Mouse (Mus musculus) erythroblast, adult 5-6 weeks (primary cell): Measurements from ENCODE around the gene Ltc4s. TPM values are rescaled to one million over a fixed set of nuclear protein-coding genes. Genes with fewer than 3 reads are reported as not detected.

ENCODE experiments used
- ATAC-seq: replicated peaks from 2 replicates; pipeline ENCODE4 v1.8.0; 2016; ENCODE audit warnings: moderate number of reproducible peaks, mild to moderate bottlenecking, moderate TSS enrichment, inconsistent platforms; ENCODE audit not compliant: poor library complexity, low FRiP score, severe bottlenecking
- total RNA-seq, 2 experiments: library from RNA; stranded (forward) in 1 of 2; stranded (reverse) in 1 of 2; fragments of 150-400 nt in 1 of 2; fragments of 200-764, 138-1000 nt in 1 of 2; gene quantifications; 2 replicates each; pipeline versions ENCODE4 v1.2.3 to v1.2.4; 2015 to 2017; ENCODE audit warnings: low replicate concordance in 2 of 2

Gene Ltc4s
- total RNA-seq, 2 experiments from 2014 or later = not detected

DNA sequence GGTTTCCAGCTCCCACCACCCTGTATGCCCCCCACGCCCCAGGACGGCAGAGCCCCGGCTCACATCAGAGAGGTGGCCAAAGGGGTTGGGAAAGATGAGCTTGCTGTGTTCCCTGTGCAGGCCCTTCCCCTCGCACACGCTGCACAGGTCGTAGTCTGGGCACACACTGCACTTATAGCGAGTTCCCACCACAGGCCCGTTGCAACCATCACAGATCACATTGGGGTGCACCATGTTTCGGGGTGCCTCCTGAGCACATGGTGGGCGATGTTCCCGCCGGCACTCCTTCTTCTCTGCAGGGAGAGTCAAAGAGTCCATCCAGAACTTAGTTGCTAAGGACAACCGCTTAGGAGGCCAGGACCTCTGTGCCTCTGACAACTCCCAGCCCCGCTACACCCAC lies 31.1 kb downstream of the Ltc4s start:
- ATAC-seq = no peak

DNA sequence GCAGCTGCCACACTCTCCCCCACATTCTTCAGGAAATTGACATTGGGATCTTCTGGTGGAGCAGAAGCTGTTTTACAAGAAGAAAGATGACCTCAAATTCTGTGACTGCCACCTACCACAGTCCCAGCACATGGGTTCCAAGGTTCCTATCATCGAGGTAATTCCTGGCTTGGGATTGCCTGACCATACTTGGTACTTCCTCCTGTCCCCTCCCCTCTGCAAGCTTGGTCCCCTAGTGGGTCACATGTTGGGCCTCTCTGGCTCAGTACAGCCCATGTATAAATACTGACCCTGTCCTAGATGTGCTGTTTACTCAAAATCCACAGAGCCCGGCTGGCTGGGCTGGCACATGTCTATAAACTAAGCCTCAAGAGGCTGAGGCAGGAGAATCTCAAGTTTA lies 32.4 kb downstream of the Ltc4s start:
- ATAC-seq = no peak

DNA sequence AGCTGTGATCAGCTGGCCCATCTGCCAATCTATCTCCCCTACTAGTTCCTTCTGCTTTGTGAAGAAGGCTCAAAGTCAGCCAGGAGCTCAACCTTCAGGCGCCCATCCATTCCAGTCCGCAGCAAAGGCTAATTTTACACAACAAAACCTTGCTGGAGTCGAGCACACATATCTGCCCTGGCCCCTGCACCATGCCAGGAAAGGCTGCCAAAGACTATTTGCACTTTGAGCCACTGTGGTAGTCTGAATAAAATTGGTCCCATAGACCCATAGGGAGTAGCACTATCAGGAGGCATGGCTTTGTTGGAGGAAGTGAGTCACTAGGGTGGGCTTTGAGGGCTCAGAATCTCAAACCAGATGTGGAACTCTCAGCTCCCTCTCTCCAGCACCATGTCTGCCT lies 33.0 kb downstream of the Ltc4s start:
- no peak for ATAC-seq

DNA sequence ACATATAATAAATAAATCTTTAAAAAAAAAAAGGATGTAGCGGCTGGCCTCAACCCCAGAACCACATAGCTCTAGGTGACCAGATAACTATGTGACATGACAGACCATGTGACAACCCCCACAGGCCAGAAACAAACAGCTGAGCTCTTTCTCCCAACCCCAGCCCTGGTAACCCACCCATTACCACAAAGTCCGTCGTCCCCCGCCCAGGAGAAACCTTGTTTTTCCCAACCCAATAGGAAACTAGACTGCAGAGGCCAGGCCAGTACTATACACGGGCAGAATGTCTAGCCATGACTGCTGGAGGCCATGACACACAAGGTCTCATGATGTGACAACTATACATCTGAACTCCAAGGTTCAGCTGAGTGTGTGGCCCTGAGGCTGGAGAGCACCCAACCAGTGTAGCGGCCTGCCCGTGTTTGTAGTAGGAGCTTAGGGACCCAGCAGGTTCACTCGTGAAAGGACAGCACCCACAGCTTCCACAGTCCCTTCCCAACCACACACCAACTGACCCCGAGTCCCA lies 35.1 kb downstream of the Ltc4s start:
- no peak for ATAC-seq

DNA sequence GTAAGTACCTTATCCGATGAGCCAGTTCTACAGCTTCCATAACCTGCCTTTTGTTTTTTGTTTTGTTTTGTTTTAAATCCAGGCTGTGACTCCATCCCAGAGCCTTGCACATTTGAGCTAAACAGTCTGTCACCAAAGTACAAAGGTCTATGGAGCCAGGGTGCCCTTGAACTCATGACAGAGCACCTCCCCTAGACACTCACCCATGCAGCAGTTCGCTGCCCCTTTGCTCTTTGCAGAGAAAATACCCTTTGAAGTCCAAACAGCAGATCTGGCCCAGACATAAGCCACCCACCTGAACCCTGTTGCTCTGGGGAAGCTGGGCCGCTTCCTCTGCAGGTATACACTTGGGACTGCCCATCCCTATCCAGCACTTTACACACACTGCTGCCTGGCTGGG lies 36.8 kb downstream of the Ltc4s start:
- no peak for ATAC-seq

DNA sequence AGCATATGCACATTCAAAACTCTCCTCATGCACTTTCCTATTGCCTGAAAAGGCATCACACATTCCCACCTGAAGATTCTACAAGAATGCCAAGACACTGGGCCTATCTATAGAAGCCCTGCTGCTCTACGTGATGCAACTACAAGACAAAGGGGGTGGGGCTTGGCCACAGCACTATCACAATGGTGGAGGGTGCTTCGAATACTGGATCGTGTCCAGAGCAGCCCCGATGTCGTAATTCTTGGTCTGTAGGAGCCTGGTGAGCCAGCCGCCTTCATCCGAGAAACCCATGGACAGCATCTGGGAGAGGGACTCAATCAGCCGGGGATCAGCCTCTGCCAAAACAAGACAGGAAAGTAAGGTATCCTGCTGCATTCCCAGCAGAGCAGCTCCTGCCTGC lies 37.8 kb downstream of the Ltc4s start:
- ATAC-seq = no peak

DNA sequence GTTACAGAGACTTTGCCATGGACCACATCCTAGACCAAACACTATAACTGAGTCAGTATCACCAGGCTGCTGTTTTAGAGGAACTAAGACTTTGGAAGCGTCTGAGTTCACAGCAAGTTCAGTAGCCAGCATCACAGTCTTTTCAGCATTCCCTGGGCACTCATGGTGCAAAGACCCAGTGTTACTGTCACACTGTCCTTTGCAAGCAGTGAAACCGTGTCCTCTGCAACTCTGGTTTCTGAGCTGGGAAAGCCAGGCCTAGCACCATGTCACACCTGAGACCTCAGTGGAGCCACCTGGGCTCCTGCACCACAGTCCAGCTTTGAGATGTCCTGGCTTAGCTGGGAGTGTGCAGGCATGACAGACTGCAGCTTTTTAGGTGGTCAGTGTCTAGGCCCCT lies 39.5 kb downstream of the Ltc4s start:
- ATAC-seq = no peak

DNA sequence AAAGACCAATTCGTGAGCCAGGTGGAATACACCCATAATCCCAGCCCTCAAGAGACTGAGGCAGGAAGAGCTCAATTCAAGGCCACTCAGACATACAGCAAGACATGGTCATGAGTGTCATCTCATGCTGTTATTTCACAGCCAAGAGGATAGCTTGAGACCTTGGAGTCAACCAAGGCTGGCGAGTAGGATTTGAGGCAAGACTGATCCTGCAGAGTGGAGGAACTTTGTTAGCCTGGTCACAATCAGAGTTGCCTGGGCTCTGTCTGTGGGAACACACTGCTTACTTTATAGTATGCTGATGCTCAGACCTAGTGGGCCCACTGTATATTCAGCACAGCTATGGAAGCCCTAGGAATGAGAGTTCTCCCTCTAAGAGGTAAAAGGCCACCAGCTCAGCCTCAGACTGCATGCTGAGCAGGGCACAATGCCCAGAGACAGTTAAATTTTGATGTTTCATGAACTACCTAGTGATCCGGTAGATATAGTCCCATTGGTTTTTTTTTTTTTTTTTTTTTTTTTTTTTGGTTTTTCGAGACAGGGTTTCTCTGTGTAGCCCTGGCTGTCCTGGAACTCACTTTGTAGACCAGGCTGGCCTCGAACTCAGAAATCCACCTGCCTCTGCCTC lies 40.1 kb downstream of the Ltc4s start:
- no peak for ATAC-seq

DNA sequence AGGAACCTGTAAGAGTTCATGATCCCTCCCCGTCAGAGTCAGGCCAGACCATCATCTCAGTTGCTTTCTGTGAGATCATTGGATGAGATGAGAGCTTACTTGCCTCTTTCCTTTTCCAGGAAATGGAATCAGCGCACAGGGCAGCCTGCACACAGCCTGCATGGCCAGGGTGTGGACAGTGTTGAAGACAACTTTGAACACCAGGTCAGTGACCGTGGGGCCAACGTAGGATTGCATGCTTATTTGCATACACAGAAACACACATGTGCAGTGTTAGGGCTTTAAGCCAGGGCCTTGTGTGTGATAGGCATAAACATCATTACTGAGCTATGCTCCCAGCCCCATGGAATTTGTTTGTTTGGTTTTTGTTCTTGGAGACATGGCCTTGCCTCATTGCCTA lies 40.9 kb downstream of the Ltc4s start:
- ATAC-seq = no peak

DNA sequence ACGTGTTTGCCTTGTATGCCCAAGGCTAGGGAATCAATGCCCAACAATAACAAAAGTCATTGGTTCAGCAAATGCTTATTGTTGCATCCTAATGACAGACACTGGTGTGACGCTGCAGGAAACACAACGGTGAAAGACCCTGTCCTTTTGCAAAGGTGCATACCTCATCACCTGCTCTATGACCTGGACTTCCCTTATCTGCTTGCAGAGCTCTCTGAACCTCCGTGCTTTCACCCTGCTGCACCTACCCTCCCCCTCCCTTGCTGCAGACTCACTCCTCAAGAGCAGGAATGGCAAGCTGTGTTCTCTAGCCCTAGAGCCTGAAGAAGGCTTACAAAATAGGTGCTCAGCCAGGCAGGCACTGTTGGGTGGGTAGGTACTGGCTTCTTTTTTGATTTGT lies 43.6 kb downstream of the Ltc4s start:
- no peak for ATAC-seq

DNA sequence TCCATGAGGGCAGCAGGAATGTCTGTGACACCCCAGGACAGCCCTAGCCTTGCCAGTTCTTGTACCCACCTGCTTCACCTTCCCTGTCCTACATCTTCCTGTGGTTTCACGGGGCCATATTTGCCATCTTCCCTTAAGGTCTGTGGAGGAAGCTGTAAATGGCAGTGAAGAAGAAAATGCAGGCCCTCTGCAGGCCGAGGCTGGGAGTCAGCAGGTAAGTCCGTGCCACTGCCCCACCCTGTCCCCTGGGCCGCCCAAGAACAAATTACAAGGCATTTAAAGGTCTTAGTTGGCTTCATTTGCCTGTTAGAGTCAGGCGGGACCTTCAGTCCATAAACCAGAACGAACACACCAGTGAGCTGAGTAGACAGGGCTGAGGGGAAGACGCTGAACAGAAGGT lies 44.3 kb downstream of the Ltc4s start:
- no peak for ATAC-seq

DNA sequence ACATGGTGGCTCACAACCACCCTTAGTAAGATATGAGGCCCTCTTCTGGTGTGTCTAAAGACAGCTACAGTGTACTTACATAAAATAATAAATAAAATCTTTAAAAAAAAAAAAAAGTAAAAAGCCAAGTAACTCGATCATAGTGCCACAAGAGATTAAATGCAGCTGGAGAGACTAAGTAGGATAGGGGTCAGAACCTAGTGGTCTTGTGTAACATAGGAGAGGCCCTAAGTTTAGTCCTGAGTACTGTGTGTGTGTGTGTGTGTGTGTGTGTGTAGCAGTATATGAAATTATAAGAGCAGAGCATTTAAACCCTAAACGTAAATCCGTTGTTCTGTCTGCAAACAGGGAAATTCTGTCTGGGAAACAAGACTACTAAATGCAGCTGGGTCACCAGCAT lies 46.1 kb downstream of the Ltc4s start:
- no peak for ATAC-seq

DNA sequence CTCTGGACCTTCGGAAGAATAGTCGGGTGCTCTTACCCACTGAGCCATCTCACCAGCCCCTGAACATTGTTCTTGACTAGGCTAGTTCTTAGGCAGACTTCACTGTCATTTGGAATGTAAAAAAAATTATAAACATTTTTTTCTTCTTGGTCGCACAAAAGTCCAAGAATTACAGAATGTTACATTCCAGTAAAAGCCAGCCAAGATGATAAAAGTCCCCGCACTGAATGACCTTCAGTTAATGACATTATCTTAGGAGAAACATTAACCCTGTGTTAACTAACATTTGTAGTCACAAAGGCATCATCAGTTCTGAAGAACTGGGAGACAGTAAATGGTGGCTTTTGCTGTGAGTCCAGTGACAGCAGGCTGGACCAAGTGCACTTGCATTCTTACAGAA lies 48.1 kb downstream of the Ltc4s start:
- ATAC-seq = no peak

DNA sequence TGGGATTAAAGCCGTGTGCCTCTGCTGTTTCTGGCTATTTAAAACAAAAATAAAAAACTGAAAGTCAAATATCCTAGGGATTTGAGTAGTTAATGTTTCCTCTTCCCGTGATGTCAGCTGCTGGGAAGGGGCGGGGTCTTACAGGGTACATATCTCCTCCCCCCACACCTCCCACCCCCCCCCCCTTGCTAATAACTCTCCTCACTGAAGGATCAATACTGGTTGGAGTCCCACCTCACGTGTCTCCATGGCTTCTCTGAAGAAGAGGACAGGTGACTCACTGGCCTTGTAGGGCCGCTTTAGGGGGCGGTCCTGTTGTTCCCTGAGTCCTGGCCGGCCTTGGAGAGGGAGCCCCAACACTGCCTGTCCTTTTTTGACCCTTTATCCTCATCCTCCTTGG lies 49.7 kb downstream of the Ltc4s start:
- no peak for ATAC-seq

Other genes with a start within 250 kb of the Ltc4s start
- gene Rnf130, start 213.3 kb downstream of the Ltc4s start, total RNA-seq (2015; ENCODE audit: low replicate concordance) = 78.8 and 84.9 TPM in 2 replicates
- gene Rnf130, start 213.3 kb downstream of the Ltc4s start, total RNA-seq (2017; ENCODE audit: low replicate concordance) = 45.4 and 63.6 TPM in 2 replicates
- gene Tbc1d9b, start 107.2 kb downstream of the Ltc4s start, total RNA-seq (2015; ENCODE audit: low replicate concordance) = 6.1 and 12.5 TPM in 2 replicates
- gene Tbc1d9b, start 107.2 kb downstream of the Ltc4s start, total RNA-seq (2017; ENCODE audit: low replicate concordance) = 15.9 and 30.5 TPM in 2 replicates
- 6.7 and 9.8 TPM in 2 replicates for gene Mrnip, start 64.2 kb downstream of the Ltc4s start, total RNA-seq (2015; ENCODE audit: low replicate concordance)
- 2.8 and 4.0 TPM in 2 replicates for gene Mrnip, start 64.2 kb downstream of the Ltc4s start, total RNA-seq (2017; ENCODE audit: low replicate concordance)
- gene Sqstm1, start 27.8 kb downstream of the Ltc4s start, total RNA-seq (2015; ENCODE audit: low replicate concordance) = 101 and 109 TPM in 2 replicates
- 596 and 621 TPM in 2 replicates for gene Sqstm1, start 27.8 kb downstream of the Ltc4s start, total RNA-seq (2017; ENCODE audit: low replicate concordance)
- gene Mgat4b, start 27.7 kb downstream of the Ltc4s start, total RNA-seq (2015; ENCODE audit: low replicate concordance) = 7.1 and 7.7 TPM in 2 replicates
- 5.1 and 10.0 TPM in 2 replicates for gene Mgat4b, start 27.7 kb downstream of the Ltc4s start, total RNA-seq (2017; ENCODE audit: low replicate concordance)
- 15.2 and 15.7 TPM in 2 replicates for gene Maml1, start 53.7 kb upstream of the Ltc4s start, total RNA-seq (2015; ENCODE audit: low replicate concordance)
- 7.2 and 10.0 TPM in 2 replicates for gene Maml1, start 53.7 kb upstream of the Ltc4s start, total RNA-seq (2017; ENCODE audit: low replicate concordance)
- gene Canx, start 87.1 kb upstream of the Ltc4s start, total RNA-seq (2015; ENCODE audit: low replicate concordance) = 98.6 and 101 TPM in 2 replicates
- 226 and 340 TPM in 2 replicates for gene Canx, start 87.1 kb upstream of the Ltc4s start, total RNA-seq (2017; ENCODE audit: low replicate concordance)
- gene Cby3, start 115.8 kb upstream of the Ltc4s start, total RNA-seq (2015; ENCODE audit: low replicate concordance) = not detected in 2 replicates
- not detected in 2 replicates for gene Cby3, start 115.8 kb upstream of the Ltc4s start, total RNA-seq (2017; ENCODE audit: low replicate concordance)
- gene Hnrnph1, start 138.4 kb upstream of the Ltc4s start, total RNA-seq (2015; ENCODE audit: low replicate concordance) = 162 and 237 TPM in 2 replicates
- 155 and 222 TPM in 2 replicates for gene Hnrnph1, start 138.4 kb upstream of the Ltc4s start, total RNA-seq (2017; ENCODE audit: low replicate concordance)
- 7.3 and 8.6 TPM in 2 replicates for gene Rufy1, start 192.5 kb upstream of the Ltc4s start, total RNA-seq (2015; ENCODE audit: low replicate concordance)
- 7.6 and 7.7 TPM in 2 replicates for gene Rufy1, start 192.5 kb upstream of the Ltc4s start, total RNA-seq (2017; ENCODE audit: low replicate concordance)